Mouse (Mus musculus): ENCODE measurements around the gene Nhsl2.

GRCm38 (mm10) chrX:102090605-102091004, 241.4 kb downstream of the Nhsl2 start:
- TF ChIP-seq POLR2A (IDR thresholded peaks at IDR 0.05; ENCODE audit: extremely low read depth, insufficient read depth, low read length), result no peak
- TF ChIP-seq CTCF (IDR thresholded peaks at IDR 0.05; ENCODE audit: low read depth, low read length), result no peak
